Mouse (Mus musculus) heart, adult 8-10 months (tissue): ENCODE measurements around the gene Spo11. TPM values are rescaled to one million over a fixed set of nuclear protein-coding genes. Genes with fewer than 3 reads are reported as not detected.

Experiments used
- DNase-seq: peaks from one replicate; pipeline ENCODE4 v3.0.0; 2022; ENCODE audit warnings: low spot score
- total RNA-seq, 4 experiments: library from RNA; stranded (reverse); gene quantifications; 2 replicates each; pipeline ENCODE4 v1.2.4; 2022

The Spo11 gene
- total RNA-seq, 4 experiments from 2014 or later, result not detected

- no peak for DNase-seq
Observed at GRCm38 (mm10) chr2:173003737-173004136, 26.2 kb downstream of the Spo11 start.

DNA sequence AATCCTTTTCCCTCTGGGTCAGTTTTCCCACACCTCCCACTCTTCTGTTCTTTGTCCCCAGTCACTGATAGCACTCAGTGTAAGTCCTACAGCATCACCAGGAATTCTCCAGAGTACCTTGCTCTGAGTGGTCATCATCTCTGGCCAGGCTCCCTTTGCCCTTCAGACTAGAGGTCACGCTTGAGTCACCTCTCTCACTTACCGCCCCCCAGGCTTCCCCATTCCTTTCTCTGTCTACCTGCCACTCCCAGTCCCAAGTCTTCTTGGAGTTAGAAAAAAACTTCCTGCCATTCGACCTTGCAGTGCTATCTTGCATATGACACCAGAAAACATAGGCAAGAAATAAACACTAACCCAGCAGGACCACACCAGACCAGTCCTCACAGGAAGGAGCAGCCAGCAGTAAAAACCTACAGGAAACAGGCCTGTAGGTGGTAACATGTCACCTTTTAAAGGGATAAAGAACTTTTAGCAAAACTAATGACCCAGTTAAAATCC lies 32.8 kb downstream of the Spo11 start:
- DNase-seq, result no peak

DNA sequence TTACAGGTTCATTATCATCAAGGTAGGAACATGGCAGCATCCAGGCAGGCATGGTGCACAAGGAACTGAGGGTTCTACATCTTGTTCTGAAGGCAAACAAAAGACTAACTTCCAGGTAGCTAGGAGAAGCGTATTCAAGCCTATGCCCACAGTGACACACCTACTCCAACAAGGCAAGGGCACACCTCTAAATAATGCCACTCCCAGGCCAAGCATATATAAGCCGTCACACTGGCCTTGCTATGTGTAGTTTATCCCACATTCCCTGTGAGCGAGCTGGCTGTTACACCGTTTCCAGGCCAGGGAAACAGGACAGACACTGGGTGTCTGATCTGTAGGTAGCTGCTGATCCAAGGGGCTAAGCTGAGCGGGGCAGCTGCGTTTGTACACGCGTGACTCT lies 33.9 kb downstream of the Spo11 start:
- no peak for DNase-seq

GRCm38 (mm10) chr2:173014741-173015287 lies 37.3 kb downstream of the Spo11 start:
- no peak for DNase-seq

DNA sequence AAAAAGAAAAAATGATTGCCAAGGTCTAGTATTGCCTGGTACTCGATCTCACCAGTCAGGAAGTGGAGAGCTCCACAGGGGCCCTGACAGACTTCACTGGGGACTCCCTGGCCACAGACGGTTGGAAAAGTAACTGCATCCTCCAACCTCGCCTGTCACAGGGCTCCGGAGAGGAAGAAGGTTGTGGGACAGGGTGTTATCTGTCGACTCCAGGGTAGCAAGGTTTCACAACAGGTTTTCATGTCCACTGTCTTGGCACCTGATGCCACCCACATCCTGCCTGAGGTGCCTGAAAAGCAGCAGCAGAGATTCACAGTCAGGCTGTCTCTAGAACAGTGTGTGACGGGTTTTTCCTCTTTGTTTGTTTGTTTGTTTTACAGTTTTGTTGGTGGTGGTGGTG lies 40.4 kb downstream of the Spo11 start:
- DNase-seq, result no peak

GRCm38 (mm10) chr2:173018618-173019017 lies 41.1 kb downstream of the Spo11 start:
- DNase-seq, result peak; percentile 62

- DNase-seq, result no peak
Observed at GRCm38 (mm10) chr2:173019322-173019721, 41.8 kb downstream of the Spo11 start.

DNA sequence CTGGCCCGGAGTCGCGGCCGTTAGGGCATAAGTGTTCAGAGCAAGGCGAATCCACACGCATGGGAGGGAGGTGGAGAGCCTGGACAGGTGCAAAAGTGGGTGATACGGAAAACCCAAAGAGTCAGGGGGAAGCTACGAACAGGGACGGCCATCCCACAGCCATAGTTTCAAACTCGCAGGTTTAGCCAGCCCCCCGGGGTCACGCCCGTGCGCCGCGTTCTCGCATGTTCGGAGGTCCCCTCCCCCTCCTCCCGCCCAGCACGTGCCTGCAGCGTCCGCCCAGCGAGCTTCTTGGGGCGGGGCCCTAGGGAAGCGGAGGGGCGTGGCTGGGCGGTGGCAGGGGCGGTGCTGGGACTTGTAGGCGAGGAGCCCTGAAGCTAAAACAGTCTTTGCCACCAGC lies 42.3 kb downstream of the Spo11 start:
- DNase-seq, result peak; percentile 86

- DNase-seq, result no peak
Observed at GRCm38 (mm10) chr2:173020430-173020829, 42.9 kb downstream of the Spo11 start, which contains the start of gene Rbm38. TSS of gene Rbm38 (plus strand) at chr2:173020498.

GRCm38 (mm10) chr2:173021633-173022055 lies 44.1 kb downstream of the Spo11 start:
- peak; percentile 93 for DNase-seq

DNA sequence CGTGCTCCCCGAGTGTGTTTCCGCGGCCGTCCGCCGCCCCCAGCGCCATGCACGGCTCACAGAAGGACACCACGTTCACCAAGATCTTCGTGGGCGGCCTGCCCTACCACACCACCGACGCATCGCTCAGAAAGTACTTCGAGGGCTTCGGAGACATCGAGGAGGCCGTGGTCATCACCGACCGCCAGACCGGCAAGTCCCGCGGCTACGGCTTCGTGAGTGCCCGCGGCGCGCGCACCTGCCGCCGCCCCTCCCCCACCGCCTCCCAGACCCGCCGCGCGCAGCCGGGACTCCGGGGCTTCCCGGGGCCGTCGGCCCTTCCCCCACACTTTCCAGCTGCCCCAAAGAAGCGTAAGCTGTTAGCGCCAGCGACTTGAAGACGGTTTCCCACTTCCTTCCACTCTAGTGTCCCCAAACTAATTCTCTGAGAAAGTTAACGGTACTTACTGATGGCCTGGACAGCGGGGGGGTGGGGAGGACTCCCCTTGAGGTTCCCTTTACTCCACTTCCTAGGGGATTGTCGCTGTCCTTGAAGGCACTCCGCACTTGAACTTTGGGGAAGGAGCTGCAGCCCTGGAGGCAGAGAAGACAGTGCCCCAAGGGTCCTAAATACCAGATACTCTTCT lies 44.7 kb downstream of the Spo11 start:
- no peak for DNase-seq

GRCm38 (mm10) chr2:173022813-173023212 lies 45.3 kb downstream of the Spo11 start:
- DNase-seq, result peak; percentile 68

DNA sequence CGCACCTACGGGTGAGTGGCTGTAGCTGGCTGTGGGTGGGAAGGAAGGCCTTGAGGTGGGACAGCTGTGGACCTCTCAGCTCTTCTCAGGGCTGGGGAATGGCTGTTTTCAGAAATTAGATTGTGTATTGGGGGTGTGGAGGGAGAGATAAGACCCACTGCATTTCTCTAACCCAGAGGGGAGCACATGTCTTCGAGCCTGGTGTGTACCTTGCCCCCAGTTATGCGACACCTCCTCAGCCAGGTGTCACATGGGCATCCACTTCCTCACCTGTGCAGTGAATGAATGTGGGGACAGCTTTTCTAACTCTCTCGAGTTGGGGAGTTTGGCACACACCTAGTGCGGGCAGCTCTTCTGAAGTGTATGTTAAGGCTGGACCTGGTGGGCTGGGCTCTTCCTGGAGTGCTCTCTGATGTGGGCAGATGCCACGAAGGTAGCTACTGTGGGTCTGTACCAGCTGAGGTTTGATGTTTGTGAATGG lies 45.9 kb downstream of the Spo11 start:
- no peak for DNase-seq

DNA sequence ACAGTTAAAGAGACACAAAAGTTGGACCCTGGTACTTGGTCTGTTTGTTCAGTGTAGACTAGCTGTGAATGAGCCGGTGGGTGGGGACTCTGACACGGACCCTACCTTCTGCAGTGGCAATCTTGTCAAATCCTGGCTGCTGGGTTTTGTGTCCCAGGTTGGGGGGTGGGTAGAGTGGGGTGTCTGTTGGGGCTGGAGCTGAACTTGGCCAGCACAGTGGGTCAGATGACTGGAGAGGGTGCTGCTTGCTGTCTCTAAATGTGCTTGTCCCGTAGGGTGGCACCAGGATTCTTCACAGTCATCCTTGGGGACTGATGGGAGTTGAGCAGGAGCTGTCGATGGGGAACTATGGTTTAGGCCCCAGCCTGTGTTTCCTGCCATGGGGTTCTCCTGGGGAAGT lies 46.5 kb downstream of the Spo11 start:
- DNase-seq, result no peak

- DNase-seq, result no peak
Observed at GRCm38 (mm10) chr2:173024392-173024791, 46.9 kb downstream of the Spo11 start.

DNA sequence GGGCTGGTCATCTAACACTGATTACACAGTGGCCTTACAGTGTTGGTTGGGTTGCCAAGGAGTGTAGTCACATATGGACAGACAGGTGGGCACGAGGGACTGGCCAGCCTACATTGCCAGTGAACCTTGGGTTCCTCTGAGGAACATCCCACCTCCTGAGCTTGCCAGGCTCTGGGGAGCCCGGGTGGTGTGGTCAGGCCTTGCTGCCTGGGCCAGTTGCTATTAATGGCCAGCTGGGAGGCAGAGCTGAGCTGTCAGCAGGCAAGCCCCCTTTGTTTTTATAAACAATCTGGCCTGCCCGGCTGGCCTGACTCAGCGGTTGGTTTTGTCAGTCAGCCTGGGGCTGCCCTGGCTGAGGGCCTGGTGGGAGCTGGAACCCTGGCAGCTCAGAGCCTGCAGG lies 47.4 kb downstream of the Spo11 start:
- DNase-seq, result no peak

- DNase-seq, result no peak
Observed at GRCm38 (mm10) chr2:173026286-173026685, 48.8 kb downstream of the Spo11 start.

- DNase-seq, result no peak
Observed at GRCm38 (mm10) chr2:173026688-173027131, 49.2 kb downstream of the Spo11 start.

GRCm38 (mm10) chr2:173027169-173027823 lies 49.8 kb downstream of the Spo11 start:
- no peak for DNase-seq

GRCm38 (mm10) chr2:173027824-173028495 lies 50.5 kb downstream of the Spo11 start:
- no peak for DNase-seq

DNA sequence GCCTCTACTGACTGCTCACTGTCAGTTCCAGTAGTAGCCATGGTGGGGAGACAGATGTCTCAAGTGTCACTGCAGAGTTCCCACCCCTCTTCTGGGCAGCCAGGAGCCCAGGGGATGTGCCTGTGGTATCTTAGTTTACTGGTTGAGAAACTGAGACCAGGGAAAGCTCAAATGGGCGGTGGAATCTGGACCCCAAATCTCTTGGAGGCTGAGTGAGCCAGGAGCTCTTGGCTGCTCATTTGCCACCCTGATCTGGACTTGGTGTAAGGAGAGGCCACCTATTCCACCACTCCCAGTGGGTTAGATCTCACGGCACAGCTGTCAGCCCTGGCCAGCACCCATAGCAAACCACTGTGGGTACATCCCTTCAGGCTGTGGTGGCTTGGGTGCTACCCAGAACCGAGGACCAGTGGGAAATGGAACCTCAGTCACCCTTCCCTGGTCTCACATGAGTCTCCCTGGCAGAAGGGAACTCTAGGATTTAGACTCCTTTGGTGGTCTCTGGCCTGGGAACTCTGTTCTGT lies 51.1 kb downstream of the Spo11 start:
- no peak for DNase-seq
